Mouse (Mus musculus) midbrain, embryonic 16.5 days (tissue): Measurements from ENCODE around the gene Naga. TPM values are rescaled to one million over a fixed set of nuclear protein-coding genes. Genes with fewer than 3 reads are reported as not detected.
"Not testable (repeated sequence)": the region's sequence is repeated elsewhere in the genome, so short reads cannot be mapped to it uniquely, and the experiment has no call there.

Experiments
- ATAC-seq: fragments of 200-750 bp; cut with Nextera tagmentation; 2 replicates; pipeline ENCODE4 v1.8.0; 2017; ENCODE audit warnings: moderate TSS enrichment
- H3K27ac ChIP-seq: fragments of 300-500 bp; sonication (generic); 2 replicates; pipeline ENCODE4 v1.5.1; 2014; ENCODE audit warnings: mild to moderate bottlenecking, low read length, mixed read lengths
- H3K27me3 ChIP-seq: fragments of 300-500 bp; sonication (generic); 2 replicates; pipeline ENCODE4 v1.6.1; 2014; ENCODE audit warnings: low read depth, low read length, mixed read lengths; ENCODE audit not compliant: control insufficient read depth, insufficient read depth
- H3K36me3 ChIP-seq: fragments of 300-500 bp; sonication (generic); 2 replicates; pipeline ENCODE4 v1.6.1; 2014; ENCODE audit warnings: mild to moderate bottlenecking, low read length, moderate library complexity, mixed read lengths; ENCODE audit not compliant: control insufficient read depth, insufficient read depth
- H3K4me1 ChIP-seq: fragments of 300-500 bp; sonication (generic); 2 replicates; pipeline ENCODE4 v1.6.1; 2014; ENCODE audit warnings: mild to moderate bottlenecking, low read length, mixed read lengths; ENCODE audit not compliant: control insufficient read depth, insufficient read depth
- H3K4me2 ChIP-seq: fragments of 300-500 bp; sonication (generic); 2 replicates; pipeline ENCODE4 v1.6.1; 2014; ENCODE audit warnings: mild to moderate bottlenecking, low read length, mixed read lengths
- H3K4me3 ChIP-seq: fragments of 300-500 bp; sonication (generic); 2 replicates; pipeline ENCODE4 v1.5.1; 2014; ENCODE audit warnings: low read depth, mild to moderate bottlenecking, low read length, moderate library complexity, mixed read lengths
- H3K9ac ChIP-seq: fragments of 300-500 bp; sonication (generic); 2 replicates; pipeline ENCODE4 v1.6.1; 2014; ENCODE audit warnings: low read depth, low read length, mixed read lengths
- H3K9me3 ChIP-seq: fragments of 300-500 bp; sonication (generic); replicated peaks from 2 replicates; pipeline ENCODE4 v1.6.1; 2014; ENCODE audit warnings: mild to moderate bottlenecking, low read length, mixed read lengths; ENCODE audit not compliant: control insufficient read depth, poor library complexity, severe bottlenecking
- WGBS: fragments of 180-500 bp; shearing (Covaris S2); extraction: QIAGEN DNeasy Blood & Tissue Kit; methylation state at CpG from one replicate; pipeline ENCODE4 v1.1.7; 2014; 5-methylcytosine and 5-hydroxymethylcytosine counted together
- polyA plus RNA-seq: library from polyadenylated mRNA; unstranded; fragments of >200 nt; fragmentation: Nextera tagmentation; extraction: Ambion mirVana; gene quantifications from 2 replicates; pipeline ENCODE4 v1.2.1, GENCODE M21; 2015

The Naga gene
- polyA plus RNA-seq, 1 experiment from 2014 or later, result 28.0 TPM

- WGBS, result 66% methylated on average over 17 of the region's 17 CpGs
- Histone ChIP-seq H3K4me2 (no peak overlapping the region), H3K36me3 (no peaks in the 10 kb centered on the region), H3K27ac (no peak overlapping the region), H3K4me3 (no peak overlapping the region), H3K9ac (no peak overlapping the region), H3K27me3 (no peaks in the 10 kb centered on the region), H3K9me3 (no peaks in the 10 kb centered on the region), H3K4me1 (peaks cover 3% of the 10 kb centered on the region; the same call in 1 of the 2 replicates)
- ATAC-seq, result no peak
These were observed 37.8 kb upstream of the Naga start for GRCm38 (mm10) chr15:82376393-82377138.

DNA sequence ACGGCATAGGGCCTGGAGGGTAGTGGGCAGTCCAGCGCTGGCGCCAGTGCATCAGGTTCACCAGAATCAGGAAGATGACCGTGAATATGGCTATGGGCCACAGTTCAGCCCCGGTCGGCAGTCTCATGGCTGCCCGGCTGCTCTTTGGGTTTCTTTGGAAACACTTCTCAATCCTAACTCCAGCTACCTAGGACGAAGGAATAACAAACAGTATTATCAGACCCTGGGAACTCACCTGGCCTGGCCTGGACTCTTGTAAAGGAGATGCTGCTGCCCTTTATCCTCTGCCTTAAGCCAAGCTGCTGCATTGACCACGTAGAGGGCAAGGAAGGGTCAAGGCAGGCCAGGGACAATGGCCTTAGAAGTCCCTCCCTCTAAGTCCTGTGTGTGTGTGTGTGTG, 37.1 kb upstream of the Naga start:
- WGBS, result 87% methylated on average over 9 of the region's 9 CpGs
- no peak overlapping the region for H3K4me3 ChIP-seq
- no peaks in the 10 kb centered on the region; the same call in 1 of the 2 replicates for H3K4me1 ChIP-seq
- no peak overlapping the region for H3K4me2 ChIP-seq
- H3K36me3 ChIP-seq, result no peaks in the 10 kb centered on the region
- H3K27me3 ChIP-seq, result no peaks in the 10 kb centered on the region
- H3K9me3 ChIP-seq, result no peaks in the 10 kb centered on the region
- H3K9ac ChIP-seq, result no peak overlapping the region
- no peak for ATAC-seq
- no peak overlapping the region for H3K27ac ChIP-seq

GRCm38 (mm10) chr15:82374437-82374836, 35.7 kb upstream of the Naga start:
- 76% methylated on average over 5 of the region's 5 CpGs for WGBS
- Histone ChIP-seq H3K9ac (no peak overlapping the region), H3K4me1 (no peaks in the 10 kb centered on the region), H3K4me3 (no peak overlapping the region), H3K27ac (no peak overlapping the region), H3K9me3 (no peaks in the 10 kb centered on the region), H3K4me2 (no peak overlapping the region), H3K36me3 (no peaks in the 10 kb centered on the region), H3K27me3 (no peaks in the 10 kb centered on the region)
- no peak for ATAC-seq

- Histone ChIP-seq H3K4me2 (no peak overlapping the region), H3K4me3 (no peak overlapping the region), H3K9ac (no peak overlapping the region), H3K36me3 (no peaks in the 10 kb centered on the region), H3K4me1 (no peaks in the 10 kb centered on the region), H3K9me3 (no peaks in the 10 kb centered on the region), H3K27me3 (no peaks in the 10 kb centered on the region), H3K27ac (no peak overlapping the region)
- WGBS, result 92% methylated on average over 5 of the region's 5 CpGs
- ATAC-seq, result no peak
These were observed 34.3 kb upstream of the Naga start for GRCm38 (mm10) chr15:82372991-82373390.

- no peak overlapping the region for H3K4me2 ChIP-seq
- H3K9me3 ChIP-seq, result no peaks in the 10 kb centered on the region
- no peak overlapping the region for H3K4me3 ChIP-seq
- WGBS, result 91% methylated on average over 6 of the region's 6 CpGs
- H3K27ac ChIP-seq, result no peak overlapping the region
- H3K27me3 ChIP-seq, result no peaks in the 10 kb centered on the region
- no peaks in the 10 kb centered on the region for H3K36me3 ChIP-seq
- no peak for ATAC-seq
- no peak overlapping the region for H3K9ac ChIP-seq
- no peaks in the 10 kb centered on the region for H3K4me1 ChIP-seq
These were observed 33.7 kb upstream of the Naga start for GRCm38 (mm10) chr15:82372446-82372845.

GRCm38 (mm10) chr15:82368851-82369250, 30.1 kb upstream of the Naga start:
- Histone ChIP-seq H3K27me3 (no peaks in the 10 kb centered on the region), H3K4me3 (no peak overlapping the region), H3K4me2 (no peak overlapping the region), H3K36me3 (no peaks in the 10 kb centered on the region), H3K27ac (no peak overlapping the region), H3K4me1 (no peaks in the 10 kb centered on the region), H3K9me3 (no peaks in the 10 kb centered on the region), H3K9ac (no peak overlapping the region)
- ATAC-seq, result no peak
- 81% methylated on average over 1 of the region's 1 CpGs for WGBS

GRCm38 (mm10) chr15:82368146-82368545, 29.4 kb upstream of the Naga start:
- Histone ChIP-seq H3K36me3 (no peaks in the 10 kb centered on the region), H3K27me3 (no peaks in the 10 kb centered on the region), H3K9ac (no peak overlapping the region), H3K27ac (no peak overlapping the region), H3K4me2 (no peak overlapping the region), H3K4me3 (no peak overlapping the region), H3K4me1 (no peaks in the 10 kb centered on the region), H3K9me3 (no peaks in the 10 kb centered on the region)
- ATAC-seq, result no peak
- WGBS, result 95% methylated on average over 4 of the region's 4 CpGs

- WGBS, result 12% methylated on average over 6 of the region's 9 CpGs
- not testable (repeated sequence) for H3K4me3 ChIP-seq, H3K27me3 ChIP-seq, H3K9me3 ChIP-seq, H3K9ac ChIP-seq, ATAC-seq, H3K27ac ChIP-seq, H3K36me3 ChIP-seq, H3K4me2 ChIP-seq, H3K4me1 ChIP-seq
These were observed 25.8 kb upstream of the Naga start for GRCm38 (mm10) chr15:82364561-82364960.

DNA sequence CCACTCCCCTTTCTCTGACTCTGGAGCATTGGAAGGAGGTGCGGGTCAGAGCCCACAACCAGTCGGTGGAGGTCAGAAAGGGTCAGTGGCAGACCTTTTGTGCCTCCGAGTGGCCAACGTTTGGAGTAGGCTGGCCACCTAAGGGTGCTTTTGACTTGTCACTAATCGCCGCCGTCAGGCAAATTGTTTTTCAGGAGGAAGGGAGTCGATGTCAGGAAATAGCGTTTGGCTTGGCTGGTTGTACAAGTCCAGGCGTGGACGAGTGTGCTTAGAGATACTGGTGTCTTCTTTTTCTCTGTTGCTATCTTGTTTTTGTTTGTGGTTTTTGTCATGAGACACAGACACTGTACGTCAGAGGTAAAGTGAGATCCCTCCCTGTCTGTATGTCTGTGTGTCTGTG, 25.1 kb upstream of the Naga start:
- ATAC-seq, H3K4me3 ChIP-seq, H3K27me3 ChIP-seq, H3K9me3 ChIP-seq, H3K36me3 ChIP-seq, H3K9ac ChIP-seq, H3K4me1 ChIP-seq, H3K27ac ChIP-seq, H3K4me2 ChIP-seq: not testable (repeated sequence)
- WGBS, result 86% methylated on average over 7 of the region's 12 CpGs
